Mouse (Mus musculus) regulatory T cell (primary cell): ENCODE measurements around the gene Cdnf.

Experiments used
- in situ Hi-C: fragments of 300-600 bp; cut with MboI, MseI; formaldehyde crosslinking; loops from one replicate; pipeline ENCODE4 v1.15.1; 2025; ENCODE audit warnings: high pct_unique_total_duplicates

Gene Cdnf

GRCm38 (mm10) chr2:3512552-3513454 lies at the start of gene Cdnf, which contains the start of the genes Gm45902 and Hspa14:
Cdnf (plus strand) TSS chr2:3513030.
Gm45902 (minus strand) TSS chr2:3512790.
Hspa14 (minus strand) TSS chr2:3512814.
- in situ Hi-C loops, result no loop called here

GRCm38 (mm10) chr2:3473891-3474290 lies 38.9 kb upstream of the Cdnf start:
- in situ Hi-C loops, result loop anchor here (5.0 to 25.0 kb wide), 2 partner anchors 52 to 1538 kb away; partner anchors contain the start of genes Dclre1c, Mcm10 and Meig1

GRCm38 (mm10) chr2:3474361-3474805 lies 38.4 kb upstream of the Cdnf start:
- in situ Hi-C loops, result loop anchor here (5.0 to 25.0 kb wide), 2 partner anchors 52 to 1538 kb away; partner anchors contain the start of genes Dclre1c, Mcm10 and Meig1

- in situ Hi-C loops, result loop anchor here (5.0 to 25.0 kb wide), 2 partner anchors 53 to 1537 kb away; partner anchors contain the start of genes Dclre1c, Mcm10 and Meig1
These were observed 38.0 kb upstream of the Cdnf start, which contains the start of gene Suv39h2 for GRCm38 (mm10) chr2:3474861-3475283. Suv39h2 (minus strand) TSS chr2:3475031.

GRCm38 (mm10) chr2:3475746-3476251 lies 37.0 kb upstream of the Cdnf start:
- in situ Hi-C loops, result no loop called here

GRCm38 (mm10) chr2:3480239-3480638 lies 32.6 kb upstream of the Cdnf start:
- in situ Hi-C loops, result no loop called here

- in situ Hi-C loops, result no loop called here
These were observed 23.0 kb upstream of the Cdnf start for GRCm38 (mm10) chr2:3489816-3490215.

- in situ Hi-C loops, result no loop called here
These were observed 18.9 kb upstream of the Cdnf start for GRCm38 (mm10) chr2:3493833-3494409.

- in situ Hi-C loops, result loop anchor here (5.0 kb wide), 1 partner anchor 177 kb away; no protein-coding TSS in a partner anchor
These were observed 13.3 kb upstream of the Cdnf start for GRCm38 (mm10) chr2:3499543-3499942.

GRCm38 (mm10) chr2:3500886-3501285 lies 11.9 kb upstream of the Cdnf start:
- in situ Hi-C loops, result no loop called here

- in situ Hi-C loops, result no loop called here
These were observed 754 bp upstream of the Cdnf start for GRCm38 (mm10) chr2:3512076-3512475.

GRCm38 (mm10) chr2:3522558-3522957 lies 9.7 kb downstream of the Cdnf start:
- in situ Hi-C loops, result no loop called here

- in situ Hi-C loops, result no loop called here
These were observed 13.5 kb downstream of the Cdnf start for GRCm38 (mm10) chr2:3526288-3526687.

GRCm38 (mm10) chr2:3541307-3542079 lies 28.7 kb downstream of the Cdnf start:
- in situ Hi-C loops, result no loop called here

GRCm38 (mm10) chr2:3546055-3546454 lies 33.2 kb downstream of the Cdnf start:
- in situ Hi-C loops, result loop anchor here (5.0 kb wide), 1 partner anchor 226 kb away; no protein-coding TSS in a partner anchor

- in situ Hi-C loops, result loop anchor here (5.0 kb wide), 1 partner anchor 226 kb away; no protein-coding TSS in a partner anchor
These were observed 33.8 kb downstream of the Cdnf start for GRCm38 (mm10) chr2:3546588-3546987.

- in situ Hi-C loops, result no loop called here
These were observed 57.4 kb downstream of the Cdnf start, which contains the start of gene Fam107b for GRCm38 (mm10) chr2:3570186-3570585. Fam107b (plus strand) TSS chr2:3570488.

- in situ Hi-C loops, result no loop called here
These were observed 57.8 kb downstream of the Cdnf start for GRCm38 (mm10) chr2:3570606-3571005.

GRCm38 (mm10) chr2:3573883-3574282 lies 61.1 kb downstream of the Cdnf start:
- in situ Hi-C loops, result no loop called here

GRCm38 (mm10) chr2:3575140-3575539 lies 62.3 kb downstream of the Cdnf start:
- in situ Hi-C loops, result no loop called here
